Mouse (Mus musculus): ENCODE data around the gene Ube2g1. TPM values are rescaled to one million over a fixed set of nuclear protein-coding genes. Genes with fewer than 3 reads are reported as not detected.

Gene Ube2g1
- 10 to 100 TPM; 45.8 to 47.2 TPM for total RNA-seq (2021)
- long read RNA-seq, experiment 1, transcript Ube2g1-203 (7 exons, 3,931 nt) = minor isoform, 14 of 123 reads
- long read RNA-seq, experiment 1, transcript Ube2g1-201 (6 exons, 3,815 nt) = major isoform, 83 of 123 reads
- long read RNA-seq, experiment 1, partial matches to known transcripts = 2 of 123 reads
- long read RNA-seq, experiment 1, other reads (novel, unspliced or antisense) = 24 of 123 reads
- long read RNA-seq, experiment 2, transcript Ube2g1-203 (7 exons, 3,931 nt) = minor isoform, 9 of 73 reads
- long read RNA-seq, experiment 2, transcript Ube2g1-201 (6 exons, 3,815 nt) = major isoform, 50 of 73 reads
- long read RNA-seq, experiment 2, partial matches to known transcripts = 1 of 73 reads
- long read RNA-seq, experiment 2, other reads (novel, unspliced or antisense) = 13 of 73 reads

DNA sequence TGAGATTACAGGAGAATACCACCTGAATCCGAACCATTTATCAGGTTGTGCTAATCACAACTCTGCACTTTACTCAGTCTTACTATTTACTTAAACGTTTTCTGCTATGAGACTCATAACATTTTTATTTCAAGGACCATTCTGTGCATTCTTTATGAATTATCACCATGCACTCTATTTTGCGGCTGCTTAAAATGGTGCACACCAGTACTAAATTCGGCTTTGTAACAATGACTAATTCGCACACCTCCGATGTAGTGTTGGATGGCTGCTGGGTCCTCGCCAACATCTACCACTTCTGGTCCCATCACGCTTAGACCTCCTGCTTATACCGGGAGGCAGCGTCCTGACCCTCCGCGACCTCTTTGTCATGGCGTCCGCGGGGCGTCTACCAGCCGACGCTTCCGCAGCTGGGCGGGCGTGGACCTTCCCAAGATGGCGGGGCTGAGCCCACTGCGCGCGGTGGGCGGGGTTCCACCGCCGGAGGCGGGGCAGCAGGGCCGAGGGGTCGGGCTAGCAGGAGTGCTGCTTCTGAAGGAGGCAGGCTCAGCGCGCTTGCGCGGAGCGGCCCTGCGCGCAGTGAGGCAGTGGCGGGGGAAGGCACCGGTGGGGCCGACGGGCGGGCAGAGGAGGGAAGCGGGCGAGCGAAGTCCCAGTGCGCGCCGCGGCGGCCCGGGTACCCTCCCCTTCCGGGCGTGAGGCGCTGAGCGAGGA, at the start of gene Ube2g1:
Gene Ube2g1, plus strand, starts transcription at position 590 of the 714 bp plus-strand sequence.
- peak; percentile 95 to 98 for DNase-seq (ENCODE audit: low spot score in 2 of 2)

DNA sequence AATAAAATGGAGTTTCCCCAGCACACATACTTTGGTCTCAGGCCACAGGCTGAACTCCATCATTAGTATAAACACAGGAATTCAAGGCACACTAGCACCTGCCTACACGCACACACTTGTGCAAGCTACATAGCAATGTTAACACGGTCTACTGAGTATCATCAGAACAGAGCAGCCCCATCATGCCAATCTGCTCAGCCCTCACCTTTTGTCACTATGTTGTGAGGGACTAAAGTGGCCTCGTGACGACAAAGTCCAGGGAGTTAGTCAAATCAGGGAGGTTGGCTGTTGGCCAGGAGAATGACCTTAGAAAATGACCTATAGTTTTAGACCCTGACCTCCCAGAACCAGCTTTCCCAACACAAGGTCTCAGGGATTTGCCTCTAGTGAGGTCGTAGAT, 48.9 kb upstream of the Ube2g1 start:
- DNase-seq (ENCODE audit: low spot score in 2 of 2) = no peak

DNA sequence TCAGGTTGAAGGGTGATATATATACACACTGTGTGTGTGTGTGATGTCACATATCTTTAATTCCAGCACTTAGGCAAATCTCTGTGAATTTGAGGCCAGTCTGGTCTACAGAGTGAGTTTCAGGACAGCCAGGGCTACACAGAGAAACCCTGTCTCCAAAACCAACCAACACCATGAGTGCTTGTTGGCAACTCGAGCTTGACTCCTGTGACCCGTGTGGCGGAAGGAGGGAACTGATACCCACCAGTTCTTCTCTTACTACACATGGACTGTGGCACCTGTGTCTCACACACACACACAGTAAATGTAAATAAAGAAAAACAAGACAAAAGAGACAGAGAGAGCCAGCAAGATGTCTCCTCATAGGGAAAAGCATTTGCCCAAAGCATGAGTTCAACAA, 46.4 kb upstream of the Ube2g1 start:
- DNase-seq (ENCODE audit: low spot score in 2 of 2) = no peak

DNA sequence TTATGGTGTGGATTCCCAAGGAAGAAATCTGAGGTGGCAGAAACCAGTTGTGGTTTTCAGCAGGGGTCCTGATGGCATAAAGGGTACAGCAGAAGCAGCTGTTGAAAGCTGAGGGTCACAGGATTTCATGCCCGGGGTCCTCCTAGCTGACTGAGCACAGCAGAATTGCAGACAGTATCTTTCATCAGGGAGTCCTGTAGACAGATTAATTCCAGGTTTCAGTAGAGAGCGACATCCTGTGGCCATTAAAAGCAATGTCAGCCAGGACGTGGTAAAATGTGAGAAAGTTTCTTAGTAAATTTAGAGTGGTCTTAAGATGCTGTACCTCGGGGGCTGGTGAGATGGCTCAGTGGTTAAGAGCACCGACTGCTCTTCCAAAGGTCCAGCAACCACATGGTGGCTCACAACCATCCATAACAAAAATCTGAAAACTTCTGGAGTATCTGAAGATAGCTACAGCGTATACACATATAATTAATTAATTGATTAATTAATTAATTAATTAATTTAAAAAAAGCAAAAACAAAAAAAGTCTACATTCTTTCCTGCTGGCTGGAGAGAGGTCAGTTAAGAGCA, 42.8 kb upstream of the Ube2g1 start:
- peak in 1 of 2 experiments; percentile 25 for DNase-seq (ENCODE audit: low spot score in 2 of 2)

DNA sequence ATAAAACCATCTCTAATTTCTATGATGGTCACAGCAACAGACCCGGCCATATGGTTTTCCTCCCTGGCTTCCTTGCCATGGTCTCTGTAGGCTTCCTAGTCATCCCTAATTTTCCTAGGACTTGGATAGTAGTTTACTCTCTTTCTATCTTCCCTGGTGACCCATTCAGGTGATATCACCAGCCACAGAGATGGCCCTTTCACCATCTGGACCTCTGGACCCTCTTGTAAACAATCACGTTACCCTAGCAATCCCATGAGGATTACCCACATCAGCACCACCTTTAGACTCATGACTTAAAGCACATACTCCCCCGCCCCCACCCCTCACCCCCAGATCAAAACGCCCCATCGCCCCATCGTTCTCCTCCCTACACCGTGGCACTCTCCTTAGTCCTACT, 40.8 kb upstream of the Ube2g1 start:
- no peak for DNase-seq (ENCODE audit: low spot score in 2 of 2)

DNA sequence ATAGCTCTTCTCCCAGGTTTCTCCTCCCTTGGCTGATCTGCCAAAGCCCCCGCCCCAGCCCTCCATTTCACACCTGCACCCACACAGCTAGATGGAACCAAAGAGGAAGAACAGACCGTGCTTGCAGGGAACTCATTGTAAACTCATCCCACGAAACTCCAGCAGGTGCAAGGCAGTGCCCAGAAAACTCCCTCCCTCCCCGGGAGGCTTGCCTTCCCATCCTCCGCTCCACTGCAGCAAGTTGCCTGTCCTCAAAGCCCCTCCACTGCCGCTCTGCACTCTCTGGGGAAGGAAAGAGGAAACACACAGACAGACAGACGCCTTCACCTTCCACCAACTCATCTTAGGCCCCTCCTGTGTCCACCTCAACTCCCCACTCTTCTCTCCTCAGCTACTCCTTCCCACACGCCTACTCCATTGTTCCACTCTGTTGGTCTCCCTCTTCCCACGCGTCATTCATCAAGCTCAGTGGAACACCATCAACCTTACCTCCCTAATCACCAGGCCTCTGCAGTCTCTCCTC, 40.2 kb upstream of the Ube2g1 start:
- DNase-seq (ENCODE audit: low spot score in 2 of 2) = peak; percentile 77 to 83

DNA sequence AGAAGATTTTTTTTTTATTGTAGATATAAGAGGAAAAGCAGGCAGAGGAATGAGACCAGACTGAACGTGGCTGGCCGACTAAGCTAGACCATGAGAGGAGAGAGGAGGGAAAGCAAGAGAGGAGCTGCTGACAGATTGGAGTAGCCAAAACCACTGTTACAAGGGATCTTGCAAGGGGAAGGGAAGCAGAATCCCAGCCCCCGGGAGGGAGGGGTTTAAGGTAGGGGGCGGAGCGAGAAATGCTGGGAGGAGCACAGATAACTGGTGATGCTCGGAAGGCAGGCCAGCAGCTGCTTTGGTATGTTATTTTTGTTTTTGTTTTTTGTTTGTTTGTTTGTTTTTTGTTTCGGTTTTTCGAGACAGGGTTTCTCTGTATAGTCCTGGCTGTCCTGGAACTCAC, 38.0 kb upstream of the Ube2g1 start:
- DNase-seq (ENCODE audit: low spot score in 2 of 2) = no peak

DNA sequence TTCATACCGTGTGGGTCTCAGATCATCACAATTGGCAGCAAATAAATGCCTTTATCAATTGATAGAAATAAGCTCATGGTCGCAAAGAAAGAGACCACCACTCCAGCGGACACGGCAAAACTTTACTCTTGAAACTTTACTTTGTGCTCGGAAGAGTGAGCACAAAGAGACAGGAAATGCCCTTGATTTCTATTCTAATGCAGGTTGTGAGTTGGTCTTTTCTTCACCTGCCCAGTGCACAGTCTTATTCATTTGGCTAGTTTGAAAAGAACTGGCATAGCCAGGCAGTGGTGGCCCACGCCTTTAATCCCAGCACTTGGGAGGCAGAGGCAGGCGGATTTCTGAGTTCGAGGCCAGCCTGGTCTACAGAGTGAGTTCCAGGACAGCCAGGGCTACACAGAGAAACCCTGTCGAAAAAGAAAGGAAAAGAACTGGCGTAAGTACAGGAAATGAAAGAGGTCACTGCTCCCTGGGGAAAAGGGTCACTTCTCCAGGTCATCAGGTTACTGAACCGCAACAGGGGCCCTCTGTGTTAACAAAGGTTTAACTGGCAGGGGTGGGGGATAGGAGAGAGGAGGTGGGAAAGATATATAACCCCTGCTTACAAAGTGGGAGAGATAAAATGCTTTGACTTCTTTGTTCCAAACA, 37.3 kb upstream of the Ube2g1 start:
- DNase-seq (ENCODE audit: low spot score in 2 of 2) = no peak

DNA sequence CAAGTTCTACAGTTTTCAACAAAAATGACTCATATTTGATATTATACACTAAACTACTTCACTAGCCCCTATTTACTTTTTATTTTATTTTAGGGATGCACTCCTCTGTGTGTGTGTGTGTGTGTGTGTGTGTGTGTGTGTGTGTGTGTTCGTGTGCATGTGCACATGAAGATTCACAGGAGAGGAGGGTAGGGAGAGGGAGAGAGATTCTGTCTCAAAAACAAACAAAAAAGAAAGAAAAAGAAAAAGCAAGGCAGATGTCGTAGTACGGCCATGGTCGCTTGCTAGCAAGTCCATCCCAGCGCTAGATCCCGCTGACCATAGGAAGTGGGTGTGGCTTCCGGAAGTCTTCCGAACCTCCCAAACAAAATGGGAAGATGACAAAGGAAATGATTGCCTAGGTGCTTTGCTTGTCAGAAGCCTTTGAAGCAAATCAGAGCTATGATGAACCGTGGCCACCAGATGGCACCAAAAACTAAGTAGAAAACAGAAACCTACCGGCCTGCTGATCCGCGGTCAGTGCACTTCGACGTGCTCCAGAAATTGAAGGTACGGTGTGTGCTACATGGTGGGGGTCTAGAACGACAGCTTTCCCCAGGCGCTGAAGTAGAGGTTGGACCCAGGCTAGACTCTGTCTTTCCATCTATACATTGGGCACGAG, 36.6 kb upstream of the Ube2g1 start:
- peak; percentile 81 to 89 for DNase-seq (ENCODE audit: low spot score in 2 of 2)

DNA sequence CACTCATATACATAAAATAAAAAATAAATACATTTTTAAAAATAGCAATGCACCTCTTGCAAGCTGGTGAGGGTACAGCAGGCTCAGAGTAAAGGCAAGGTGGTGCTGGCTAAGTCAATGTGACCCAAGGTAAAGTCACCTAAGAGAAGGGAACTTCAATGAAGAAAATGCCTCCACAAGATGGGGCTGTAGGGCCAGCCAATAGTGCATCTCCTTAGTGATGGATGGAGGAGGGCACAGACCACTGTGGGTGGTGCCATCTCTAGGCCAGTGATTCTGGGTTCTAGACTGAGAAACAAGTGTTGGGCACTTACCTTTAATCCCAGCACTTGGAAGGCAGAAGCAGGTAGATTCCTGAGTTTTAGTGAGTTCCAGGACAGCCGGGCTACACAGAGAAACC, 33.3 kb upstream of the Ube2g1 start:
- DNase-seq (ENCODE audit: low spot score in 2 of 2) = no peak

DNA sequence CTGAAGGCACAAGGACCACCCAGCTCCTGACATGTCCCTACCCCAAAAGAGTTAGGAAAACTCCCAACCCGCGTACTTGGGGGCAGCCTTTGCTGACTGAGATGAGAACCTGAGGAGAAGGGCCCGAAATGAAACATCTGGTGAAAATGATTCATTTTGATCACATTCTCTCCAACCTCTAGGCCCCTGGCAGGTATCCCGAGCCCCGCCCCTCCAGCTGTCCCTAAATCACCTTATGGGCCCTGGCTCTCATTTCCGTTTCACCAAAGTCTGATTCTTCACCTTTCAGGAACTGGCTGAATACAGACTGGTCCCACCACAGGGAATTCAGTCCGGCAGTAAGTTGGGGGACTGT, 31.0 kb upstream of the Ube2g1 start:
- no peak for DNase-seq (ENCODE audit: low spot score in 2 of 2)

DNA sequence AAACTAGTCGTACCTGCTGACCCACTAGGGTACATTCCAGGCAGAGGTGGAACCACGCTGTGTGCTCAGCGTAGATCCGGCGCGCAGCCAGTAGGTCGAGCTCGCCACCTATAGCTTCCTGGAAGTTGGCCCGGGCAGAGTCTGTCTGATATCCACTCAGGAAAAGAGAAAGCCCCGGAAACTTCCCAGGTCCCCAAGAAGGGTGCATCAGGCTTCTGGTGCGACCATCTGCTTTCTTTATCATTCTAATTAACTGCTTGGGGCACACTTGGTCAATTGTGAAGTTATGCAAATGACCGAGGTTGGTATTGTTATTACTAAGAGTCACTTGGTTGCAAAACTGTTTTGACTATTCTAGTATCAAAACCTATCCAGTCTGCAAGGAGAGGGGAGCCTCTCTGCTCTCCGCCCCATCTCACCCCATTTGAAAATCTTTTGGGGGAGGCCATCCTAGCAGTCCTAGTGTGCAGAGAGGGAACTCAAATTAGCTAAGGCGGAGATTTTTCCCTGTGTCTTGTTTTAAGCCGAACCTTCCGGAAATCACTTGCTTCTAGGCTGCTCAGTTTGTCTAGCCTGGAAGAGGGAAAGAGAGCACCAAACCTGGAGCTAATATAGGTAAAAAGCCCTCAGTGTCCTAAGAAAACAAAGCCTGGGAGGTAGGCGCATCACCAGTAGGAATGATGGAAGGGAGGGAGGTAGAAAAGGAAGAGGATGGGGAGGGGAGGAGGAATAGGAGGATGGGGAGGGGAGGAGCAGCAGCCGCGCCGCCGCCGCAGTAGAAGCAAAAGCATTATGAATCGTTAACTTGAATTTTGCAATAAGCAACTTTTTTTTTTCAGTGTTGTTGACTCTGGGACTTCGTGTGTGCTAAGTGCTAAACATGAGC, 30.4 kb upstream of the Ube2g1 start:
- DNase-seq (ENCODE audit: low spot score in 2 of 2) = peak in 1 of 2 experiments; percentile 17

DNA sequence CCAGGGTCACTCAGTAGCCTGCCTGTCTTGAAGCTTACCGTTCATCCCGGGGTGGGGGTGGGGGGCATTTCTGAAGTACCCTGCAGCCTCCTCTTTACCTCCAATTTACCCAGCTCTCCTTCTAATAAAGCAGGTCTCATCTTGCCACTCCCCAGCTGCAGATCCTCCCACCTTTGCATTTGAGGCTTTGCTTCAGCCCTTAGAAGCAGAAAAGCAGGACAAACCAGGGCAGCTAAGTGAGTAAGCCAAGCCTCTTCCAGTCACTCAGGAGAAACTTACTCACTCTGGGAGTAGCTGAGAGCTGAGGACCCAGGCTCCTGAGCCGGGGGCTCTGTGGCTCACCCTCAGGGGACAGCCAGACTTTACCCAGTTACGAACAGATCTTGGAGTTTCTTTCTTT, 28.6 kb upstream of the Ube2g1 start:
- no peak for DNase-seq (ENCODE audit: low spot score in 2 of 2)

DNA sequence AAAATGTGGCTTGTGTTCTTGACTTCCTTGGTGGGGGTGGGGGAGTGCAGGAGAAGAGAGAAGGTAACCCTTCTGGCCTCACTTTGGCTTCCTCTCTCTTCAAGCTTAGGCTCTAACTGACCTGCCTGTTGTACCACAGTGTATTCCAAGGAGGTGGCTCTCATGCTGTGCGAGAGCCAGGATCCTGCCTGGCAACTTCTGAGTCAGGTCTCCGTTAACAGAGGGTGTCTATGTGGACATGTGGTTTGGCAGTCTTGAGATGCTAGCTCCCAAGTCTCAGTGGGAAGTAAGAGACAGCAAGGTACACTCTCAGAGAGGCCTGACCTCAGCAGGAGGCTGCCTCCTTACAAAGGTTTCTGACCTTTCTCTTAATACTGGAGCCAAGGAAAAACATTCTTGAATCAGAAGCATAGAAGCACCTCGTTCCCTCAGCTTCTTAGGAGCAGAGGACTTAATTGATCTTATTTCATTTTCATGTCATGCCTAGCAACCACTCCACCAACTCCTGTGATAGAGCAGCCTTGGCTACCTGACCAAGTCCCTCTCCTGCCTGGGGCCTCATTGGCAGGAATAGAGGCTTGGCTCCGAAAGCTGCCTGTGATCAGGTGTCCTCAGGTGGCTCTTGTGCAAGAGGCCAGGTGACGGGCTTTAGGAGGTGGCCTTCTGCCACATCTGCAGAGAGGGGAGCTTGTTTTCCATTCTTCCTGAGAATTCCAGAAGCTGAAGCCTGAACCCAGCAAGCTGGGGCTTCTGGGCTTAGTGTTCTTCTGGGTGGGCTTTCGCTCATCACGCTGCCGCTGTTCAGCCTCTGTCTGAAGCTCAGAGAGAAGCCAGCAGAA, 25.3 kb upstream of the Ube2g1 start:
- no peak for DNase-seq (ENCODE audit: low spot score in 2 of 2)

DNA sequence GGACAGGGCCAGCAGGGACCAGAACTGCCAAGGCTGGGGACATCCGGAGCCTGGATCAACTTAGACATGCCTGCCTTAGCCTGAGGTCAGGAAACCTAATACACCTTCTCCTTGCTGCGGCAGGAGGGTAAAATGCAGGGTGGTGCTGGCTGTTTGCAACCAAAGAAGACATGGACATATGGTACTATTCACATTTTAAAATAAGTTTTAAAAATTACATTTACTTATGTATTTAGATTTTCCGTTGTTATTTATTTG, 24.7 kb upstream of the Ube2g1 start:
- DNase-seq (ENCODE audit: low spot score in 2 of 2) = no peak

DNA sequence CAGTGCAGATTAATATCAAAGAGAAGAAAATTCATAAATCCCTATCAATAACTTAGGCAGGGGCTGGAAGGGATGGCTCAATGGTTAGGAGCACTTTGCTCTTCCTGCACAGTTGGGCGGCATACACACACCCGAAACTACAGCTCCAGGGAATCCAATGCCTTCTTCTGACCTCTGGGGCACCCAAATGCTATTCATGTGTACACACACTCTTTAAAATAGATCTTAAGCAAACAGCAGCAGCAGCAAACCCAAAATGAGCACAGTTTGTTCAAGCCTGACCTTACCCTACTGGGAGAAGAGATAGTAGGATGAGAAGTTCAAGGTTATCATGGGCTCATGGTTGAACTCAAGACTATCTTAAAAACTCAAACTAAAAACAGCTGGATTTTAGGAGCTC, 24.0 kb upstream of the Ube2g1 start:
- DNase-seq (ENCODE audit: low spot score in 2 of 2) = no peak

DNA sequence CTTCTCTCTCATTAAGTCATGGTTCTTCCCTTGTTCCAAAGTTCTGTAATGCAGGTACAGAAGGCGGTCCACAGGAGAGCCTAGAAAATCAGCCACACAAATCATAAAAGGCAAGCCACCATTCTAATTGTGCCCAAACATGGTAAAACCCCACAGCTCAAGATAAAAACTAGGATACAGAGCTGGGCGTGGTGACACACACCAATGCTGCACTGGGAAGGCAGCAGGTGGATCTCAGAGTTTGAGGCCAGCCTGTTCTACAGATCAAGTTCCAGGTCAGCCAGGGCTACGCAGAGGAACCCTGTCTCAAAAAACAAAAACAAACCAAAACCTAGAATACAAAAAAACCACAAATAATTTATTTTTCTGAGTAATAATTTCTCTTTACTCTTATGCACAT, 20.5 kb upstream of the Ube2g1 start:
- DNase-seq (ENCODE audit: low spot score in 2 of 2) = no peak

DNA sequence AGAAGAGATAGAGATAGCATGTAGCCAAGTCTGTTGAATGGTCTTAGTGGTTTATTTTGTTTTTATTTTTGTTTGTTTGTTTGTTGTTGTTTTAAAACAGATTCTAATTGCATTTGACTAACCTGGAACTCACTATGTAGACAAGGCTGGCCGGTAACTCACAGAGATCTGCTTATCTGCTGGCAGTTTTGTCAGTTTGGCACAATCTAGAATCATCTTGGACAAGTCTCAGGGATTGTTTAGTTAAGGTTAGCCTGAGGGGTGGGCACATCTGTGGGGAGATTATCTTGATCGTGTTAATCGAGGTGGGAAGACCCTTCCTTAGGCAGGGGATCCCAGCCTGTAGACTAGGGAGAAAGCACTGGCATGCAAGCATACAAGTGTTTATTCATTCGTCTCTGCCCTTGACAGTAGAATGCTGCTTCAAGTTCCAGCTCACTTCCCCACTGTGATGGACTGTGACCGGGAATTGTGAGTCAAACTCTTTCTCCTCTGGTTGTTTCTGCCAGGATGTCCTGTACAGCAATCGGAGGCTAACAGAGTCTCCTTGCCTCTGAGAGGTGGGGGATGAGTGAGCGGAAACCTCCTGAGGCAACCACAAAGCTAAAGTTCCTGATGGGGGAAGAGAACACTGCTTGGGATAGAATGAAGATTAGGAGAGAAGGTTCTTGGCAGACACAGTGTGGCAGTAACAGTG, 19.4 kb upstream of the Ube2g1 start:
- no peak for DNase-seq (ENCODE audit: low spot score in 2 of 2)

Measured in left cerebral cortex, adult 18-20 months (tissue).